Mouse (Mus musculus) intestine, embryonic 16.5 days (tissue): ENCODE results near the gene Npat. TPM values are rescaled to one million over a fixed set of nuclear protein-coding genes. Genes with fewer than 3 reads are reported as not detected.

Experiments used
- ATAC-seq: fragments of 200-750 bp; cut with Nextera tagmentation; 2 replicates; pipeline ENCODE4 v1.8.0; 2017; ENCODE audit warnings: moderate TSS enrichment, moderate library complexity
- H3K27ac ChIP-seq: fragments of 300-500 bp; sonication (generic); 2 replicates; pipeline ENCODE4 v1.5.1; 2014; ENCODE audit warnings: mild to moderate bottlenecking, low read length
- H3K27me3 ChIP-seq: fragments of 300-500 bp; sonication (generic); replicated peaks from 2 replicates; pipeline ENCODE4 v1.6.1; 2014; ENCODE audit warnings: low read length, control low read depth, mixed read lengths; ENCODE audit not compliant: control insufficient read depth, insufficient read depth
- H3K36me3 ChIP-seq: fragments of 300-500 bp; sonication (generic); 2 replicates; pipeline ENCODE4 v1.6.1; 2014; ENCODE audit warnings: low read length, control low read depth; ENCODE audit not compliant: control insufficient read depth, insufficient read depth
- H3K4me1 ChIP-seq: fragments of 300-500 bp; sonication (generic); 2 replicates; pipeline ENCODE4 v1.6.1; 2014; ENCODE audit warnings: low read length, control low read depth, mixed read lengths; ENCODE audit not compliant: control insufficient read depth, insufficient read depth
- H3K4me2 ChIP-seq: fragments of 300-500 bp; sonication (generic); 2 replicates; pipeline ENCODE4 v1.6.1; 2014; ENCODE audit warnings: low read depth, low read length, control low read depth
- H3K4me3 ChIP-seq: fragments of 300-500 bp; sonication (generic); 2 replicates; pipeline ENCODE4 v1.5.1; 2014; ENCODE audit warnings: mild to moderate bottlenecking, low read length
- H3K9ac ChIP-seq: fragments of 300-500 bp; sonication (generic); 2 replicates; pipeline ENCODE4 v1.6.1; 2014; ENCODE audit warnings: low read depth, low read length
- H3K9me3 ChIP-seq: fragments of 300-500 bp; sonication (generic); 2 replicates; pipeline ENCODE4 v1.6.1; 2016; ENCODE audit warnings: low read length, control low read depth; ENCODE audit not compliant: control insufficient read depth
- WGBS: fragments of 180-500 bp; shearing (Covaris S2); extraction: QIAGEN DNeasy Blood & Tissue Kit; methylation state at CpG from one replicate; pipeline ENCODE4 v1.1.7; 2014; 5-methylcytosine and 5-hydroxymethylcytosine counted together
- polyA plus RNA-seq: library from polyadenylated mRNA; unstranded; fragments of >200 nt; fragmentation: Nextera tagmentation; extraction: Ambion mirVana; gene quantifications from 2 replicates; pipeline ENCODE4 v1.2.1, GENCODE M21; 2015

Gene Npat
- polyA plus RNA-seq, 1 experiment from 2014 or later: 11.7 TPM

- Histone ChIP-seq H3K36me3 (peaks cover 10% of the 10 kb centered on the region; the same call in 1 of the 2 replicates), H3K9ac (no peak overlapping the region), H3K27ac (no peak overlapping the region), H3K4me2 (no peak overlapping the region), H3K27me3 (no peaks in the 10 kb centered on the region), H3K9me3 (no peaks in the 10 kb centered on the region), H3K4me1 (no peaks in the 10 kb centered on the region), H3K4me3 (no peak overlapping the region)
- WGBS: 64% methylated on average over 5 of the region's 5 CpGs
- no peak for ATAC-seq
These were observed 38.9 kb downstream of the Npat start for GRCm38 (mm10) chr9:53575721-53576120.

DNA sequence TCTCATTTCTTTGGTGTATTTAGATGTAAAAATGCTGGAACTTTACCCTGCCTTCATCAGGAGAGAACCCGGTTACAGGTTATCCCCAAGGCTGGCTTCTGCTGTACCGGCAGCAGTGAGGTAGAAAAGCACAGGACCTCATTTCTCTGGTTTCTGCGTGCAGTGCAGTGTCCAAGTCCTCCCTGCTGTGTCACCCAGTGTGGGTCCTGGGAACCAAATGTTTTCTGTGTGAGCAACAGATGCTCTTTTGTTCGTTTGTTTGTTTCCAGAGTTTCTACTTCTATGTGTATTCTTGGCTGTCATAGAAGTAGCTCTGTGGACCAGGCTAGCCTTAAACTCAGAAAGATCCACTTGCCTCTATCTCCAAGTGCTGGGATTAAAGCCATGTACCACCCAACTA is 45.0 kb downstream of the Npat start:
- WGBS: 92% methylated on average over 4 of the region's 4 CpGs
- Histone ChIP-seq H3K4me1 (no peaks in the 10 kb centered on the region), H3K4me3 (no peak overlapping the region), H3K4me2 (no peak overlapping the region), H3K9me3 (no peaks in the 10 kb centered on the region), H3K27ac (no peak overlapping the region), H3K27me3 (no peaks in the 10 kb centered on the region), H3K9ac (no peak overlapping the region), H3K36me3 (peaks cover 16% of the 10 kb centered on the region; the same call in 1 of the 2 replicates)
- no peak for ATAC-seq

GRCm38 (mm10) chr9:53594764-53595163 is 57.9 kb downstream of the Npat start:
- ATAC-seq: no peak; the same call in 1 of the 2 replicates
- no peaks in the 10 kb centered on the region for H3K4me1 ChIP-seq
- WGBS: 11% methylated on average over 3 of the region's 3 CpGs
- H3K4me3 ChIP-seq: no peak overlapping the region
- peaks cover 8% of the 10 kb centered on the region for H3K36me3 ChIP-seq
- no peaks in the 10 kb centered on the region for H3K27me3 ChIP-seq
- H3K9me3 ChIP-seq: no peaks in the 10 kb centered on the region
- no peak overlapping the region for H3K9ac ChIP-seq
- no peak overlapping the region for H3K27ac ChIP-seq
- no peak overlapping the region for H3K4me2 ChIP-seq

DNA sequence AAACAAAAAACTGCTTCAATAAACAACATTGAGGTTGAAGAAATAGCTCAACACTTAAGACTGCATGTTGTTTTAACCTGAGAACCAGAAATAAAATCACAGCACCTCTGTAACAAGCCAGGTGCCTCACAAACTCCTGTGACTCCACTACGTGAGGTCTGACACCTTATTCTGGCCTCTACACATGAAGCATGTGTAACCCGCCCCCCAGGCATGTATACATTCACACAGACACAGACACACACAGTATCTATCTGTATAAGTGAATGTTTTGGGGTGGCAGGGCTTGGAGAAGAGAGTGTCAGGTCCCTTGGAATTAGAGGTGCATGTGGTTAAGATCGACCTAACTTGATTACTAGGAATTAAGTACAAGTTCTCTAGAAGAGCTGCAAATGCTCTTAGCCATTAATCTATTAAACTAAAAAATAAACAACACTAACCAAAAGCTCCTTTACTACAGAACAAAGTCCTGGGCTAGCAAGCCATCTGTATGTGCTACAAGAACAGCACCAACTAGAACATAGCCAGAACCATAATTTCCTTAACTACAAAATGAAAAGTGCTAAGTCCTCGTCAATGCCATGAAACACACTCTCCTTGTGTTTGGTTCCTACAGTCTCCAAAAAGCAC is 60.2 kb downstream of the Npat start:
- no peak overlapping the region for H3K27ac ChIP-seq
- 85% methylated on average over 4 of the region's 4 CpGs for WGBS
- H3K27me3 ChIP-seq: no peaks in the 10 kb centered on the region
- no peaks in the 10 kb centered on the region for H3K9me3 ChIP-seq
- H3K4me3 ChIP-seq: no peak overlapping the region
- peaks cover 4% of the 10 kb centered on the region for H3K36me3 ChIP-seq
- no peaks in the 10 kb centered on the region for H3K4me1 ChIP-seq
- no peak overlapping the region for H3K9ac ChIP-seq
- H3K4me2 ChIP-seq: no peak overlapping the region
- ATAC-seq: no peak

DNA sequence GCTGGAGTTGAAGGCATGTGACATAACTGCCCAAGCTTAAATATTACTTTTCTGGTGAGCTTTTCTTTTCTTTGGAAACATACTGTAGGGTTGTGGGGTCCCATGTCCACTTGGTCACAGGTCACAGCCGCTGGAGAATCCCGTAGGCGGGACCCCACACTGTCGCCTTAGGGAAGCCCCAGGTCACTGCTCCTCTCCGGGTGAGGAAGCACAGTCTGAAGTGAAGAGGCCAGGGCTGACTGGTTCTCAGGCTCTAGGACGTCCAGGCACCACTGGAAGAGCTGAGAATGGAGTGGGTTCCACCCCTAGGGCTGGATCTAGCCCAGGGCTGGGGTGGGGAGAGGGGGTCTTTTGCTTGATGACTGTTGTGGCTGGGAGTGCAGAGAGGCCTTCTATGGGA is 61.8 kb downstream of the Npat start:
- Histone ChIP-seq H3K9ac (no peak overlapping the region), H3K4me3 (no peak overlapping the region), H3K27me3 (no peaks in the 10 kb centered on the region), H3K4me1 (peaks cover 6% of the 10 kb centered on the region), H3K36me3 (peaks cover 4% of the 10 kb centered on the region; the same call in 1 of the 2 replicates), H3K9me3 (no peaks in the 10 kb centered on the region), H3K27ac (no peak overlapping the region), H3K4me2 (no peak overlapping the region)
- WGBS: 82% methylated on average over 6 of the region's 6 CpGs
- ATAC-seq: no peak

DNA sequence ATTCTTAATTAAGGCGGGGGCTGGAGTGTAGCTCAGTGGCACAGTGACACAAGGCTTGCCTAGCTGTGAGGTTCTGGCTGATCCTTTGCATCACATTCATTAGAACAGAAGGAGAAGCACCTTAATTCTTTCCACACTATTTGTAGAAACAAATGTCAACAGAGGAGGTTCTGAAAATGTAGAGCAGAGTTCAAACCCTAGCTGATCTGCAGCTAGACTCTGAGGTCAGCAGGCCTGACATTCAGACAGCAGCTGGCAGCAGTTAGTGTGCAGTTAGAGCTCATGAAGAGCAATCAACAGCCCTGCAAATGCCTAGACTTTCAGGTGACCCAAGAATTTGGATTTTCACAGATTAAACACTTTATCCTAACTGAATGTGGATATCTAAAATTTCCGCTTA is 64.7 kb downstream of the Npat start:
- Histone ChIP-seq H3K4me3 (no peak overlapping the region), H3K36me3 (no peaks in the 10 kb centered on the region), H3K4me2 (no peak overlapping the region), H3K4me1 (peaks cover 18% of the 10 kb centered on the region), H3K9ac (no peak overlapping the region), H3K27ac (no peak overlapping the region), H3K9me3 (no peaks in the 10 kb centered on the region), H3K27me3 (no peaks in the 10 kb centered on the region)
- 69% methylated on average over 2 of the region's 2 CpGs for WGBS
- ATAC-seq: no peak

- H3K9me3 ChIP-seq: no peaks in the 10 kb centered on the region
- H3K27me3 ChIP-seq: no peaks in the 10 kb centered on the region
- ATAC-seq: no peak; the same call in 1 of the 2 replicates
- 63% methylated on average over 1 of the region's 1 CpGs for WGBS
- no peak overlapping the region for H3K4me2 ChIP-seq
- H3K27ac ChIP-seq: peak overlapping the region; percentile 34
- H3K9ac ChIP-seq: no peak overlapping the region
- no peaks in the 10 kb centered on the region for H3K36me3 ChIP-seq
- no peak overlapping the region for H3K4me3 ChIP-seq
- H3K4me1 ChIP-seq: peaks cover 20% of the 10 kb centered on the region
These were observed 66.5 kb downstream of the Npat start for GRCm38 (mm10) chr9:53603384-53603783.

DNA sequence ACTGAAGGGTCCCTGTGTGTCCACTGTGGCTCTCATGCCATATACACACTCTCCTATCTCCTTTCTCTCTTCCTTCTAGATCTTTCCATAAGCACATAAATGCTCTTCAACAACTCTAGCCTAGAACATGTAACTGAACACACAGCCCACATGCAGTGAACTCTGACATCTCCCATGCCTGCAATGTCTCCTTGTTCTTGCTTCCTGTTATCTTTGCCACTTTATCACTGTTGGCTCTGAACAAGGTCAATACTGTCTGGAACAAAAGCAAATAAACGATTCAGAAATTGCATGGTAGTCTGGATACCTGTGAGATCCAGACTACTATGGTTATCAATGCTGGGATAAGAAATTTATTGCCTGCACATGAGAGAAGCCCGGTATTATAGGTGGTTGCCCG is 67.0 kb downstream of the Npat start:
- no peak overlapping the region for H3K4me2 ChIP-seq
- 49% methylated on average over 3 of the region's 3 CpGs for WGBS
- peak overlapping the region; percentile 34 for H3K27ac ChIP-seq
- no peak overlapping the region for H3K4me3 ChIP-seq
- no peaks in the 10 kb centered on the region for H3K36me3 ChIP-seq
- H3K9me3 ChIP-seq: no peaks in the 10 kb centered on the region
- H3K9ac ChIP-seq: no peak overlapping the region
- H3K4me1 ChIP-seq: peaks cover 23% of the 10 kb centered on the region
- no peaks in the 10 kb centered on the region for H3K27me3 ChIP-seq
- peak; percentile 79 for ATAC-seq

- Histone ChIP-seq H3K27ac (no peak overlapping the region), H3K4me2 (no peak overlapping the region), H3K9ac (no peak overlapping the region), H3K4me1 (peaks cover 27% of the 10 kb centered on the region), H3K27me3 (no peaks in the 10 kb centered on the region), H3K4me3 (no peak overlapping the region), H3K9me3 (no peaks in the 10 kb centered on the region), H3K36me3 (no peaks in the 10 kb centered on the region)
- ATAC-seq: no peak
- 91% methylated on average over 5 of the region's 5 CpGs for WGBS
These were observed 68.1 kb downstream of the Npat start for GRCm38 (mm10) chr9:53604954-53605353.

DNA sequence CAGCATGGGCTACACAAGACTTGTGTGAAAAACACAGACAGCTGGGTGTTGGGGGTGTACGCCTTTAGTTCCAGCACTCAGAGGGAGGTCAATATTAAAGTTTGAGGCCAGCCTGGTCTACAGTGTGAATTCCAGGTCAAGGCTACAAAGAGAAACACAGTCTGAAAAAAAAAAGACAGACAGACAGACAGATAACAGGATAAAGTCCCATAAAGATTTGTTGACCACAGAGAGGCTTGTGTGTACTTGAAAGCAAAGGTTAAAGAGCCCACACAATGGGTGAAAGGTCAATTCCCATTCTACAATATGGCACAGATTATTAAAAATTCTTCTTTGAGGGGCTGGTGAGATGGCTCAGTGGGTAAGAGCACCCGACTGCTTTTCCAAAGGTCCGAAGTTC is 70.3 kb downstream of the Npat start:
- no peak overlapping the region for H3K9ac ChIP-seq
- H3K27me3 ChIP-seq: no peaks in the 10 kb centered on the region
- H3K4me2 ChIP-seq: no peak overlapping the region
- no peak overlapping the region for H3K27ac ChIP-seq
- no peaks in the 10 kb centered on the region for H3K9me3 ChIP-seq
- WGBS: 89% methylated on average over 3 of the region's 3 CpGs
- no peak overlapping the region for H3K4me3 ChIP-seq
- no peaks in the 10 kb centered on the region for H3K36me3 ChIP-seq
- H3K4me1 ChIP-seq: peaks cover 27% of the 10 kb centered on the region
- ATAC-seq: no peak
